Comparison of ENCODE assay signal across 12 mouse cellular contexts in genomic region chr19:12833625-12834024, GRCm38 (mm10). TPM values are rescaled to one million over a fixed set of nuclear protein-coding genes. Genes with fewer than 3 reads are reported as not detected.
A peak's percentile ranks its signal among the peaks of the same experiment; 100 is the strongest.
DNase-seq lines count a peak whose midpoint lies in the region; ATAC-seq and TF ChIP-seq lines count a peak whose summit lies in the region.
"Had no signal": no experiment of that assay in that cellular context is flagged by ENCODE, and none has a peak within 500 bp of the region (broad histone marks: within the 10 kb centered on the region; RNA-seq: fewer than 3 reads in every experiment).

No protein-coding gene starts in this region.

- peak; percentile 35; the same call in 1 of the 2 replicates for ATAC-seq in lung, embryonic 15.5 days (ENCODE audit: borderline replicate concordance, extremely low read depth, low FRiP score, low TSS enrichment)
- ATAC-seq in lung, postnatal 0 days: no peak

- H3K4me2 ChIP-seq in lung, embryonic 15.5 days: no peak overlapping the region
- H3K4me2 ChIP-seq in lung, postnatal 0 days (replicated peaks; ENCODE audit: low read depth, low read length): no peak overlapping the region
- H3K4me2 ChIP-seq: embryonic facial prominence, embryonic 13.5 days; heart, embryonic 13.5 days had no signal

- no peak for TF ChIP-seq POLR2A in liver, adult 2 months (IDR thresholded peaks at IDR 0.05; ENCODE audit: extremely low read depth, insufficient read depth, low read length)

- no peaks in the 10 kb centered on the region for H3K4me1 ChIP-seq in lung, embryonic 15.5 days
- no peaks in the 10 kb centered on the region for H3K4me1 ChIP-seq in lung, postnatal 0 days (ENCODE audit: insufficient read depth, low read depth, low read length)
- no peaks in the 10 kb centered on the region for H3K4me1 ChIP-seq in liver, adult 2 months (ENCODE audit: control insufficient read depth, insufficient read depth, low read length)
- H3K4me1 ChIP-seq: embryonic facial prominence, embryonic 13.5 days; heart, embryonic 13.5 days had no signal

- H3K36me3 ChIP-seq in lung, embryonic 15.5 days: no peaks in the 10 kb centered on the region
- H3K36me3 ChIP-seq in lung, postnatal 0 days (ENCODE audit: insufficient read depth, low read length): no peaks in the 10 kb centered on the region
- H3K36me3 ChIP-seq in liver, adult 2 months (ENCODE audit: control insufficient read depth, insufficient read depth, low read length): no peaks in the 10 kb centered on the region
- H3K36me3 ChIP-seq: embryonic facial prominence, embryonic 13.5 days; heart, embryonic 13.5 days had no signal

- WGBS in lung, embryonic 15.5 days: 69% methylated on average over 3 of the region's 3 CpGs
- 62% methylated on average over 3 of the region's 3 CpGs for WGBS in lung, postnatal 0 days
- WGBS in liver, adult 2 months: 76% methylated on average over 3 of the region's 3 CpGs

- H3K9ac ChIP-seq in lung, embryonic 15.5 days: no peak overlapping the region
- H3K9ac ChIP-seq in lung, postnatal 0 days (replicated peaks; ENCODE audit: low read depth): no peak overlapping the region
- H3K9ac ChIP-seq in liver, adult 2 months (ENCODE audit: low read depth, low read length): no peak overlapping the region
- H3K9ac ChIP-seq: embryonic facial prominence, embryonic 13.5 days; heart, embryonic 13.5 days had no signal

- no peak for DNase-seq in lung, postnatal 0 days (ENCODE audit: low spot score)
- DNase-seq in NIH3T3 (ENCODE audit: low read depth): peak; percentile 75
- peak; percentile 36 for DNase-seq in liver, adult 2 months (ENCODE audit: extremely low read depth, low read depth, low spot score)
- peak; percentile 41 for DNase-seq in telencephalon, adult 2 months (ENCODE audit: low read depth, low spot score)
- DNase-seq in lung, postnatal 4 days: no peak
- DNase-seq in urinary bladder, postnatal 4 days (ENCODE audit: low spot score in 2 of 2): no peak
- DNase-seq: kidney, postnatal 25 days; right cerebral cortex, postnatal 14 days had no signal

- no peak for TF ChIP-seq CTCF in lung, postnatal 0 days (IDR thresholded peaks at IDR 0.05)
- TF ChIP-seq CTCF in liver, adult 2 months (IDR thresholded peaks at IDR 0.05; ENCODE audit: low read depth, low read length): no peak

- H3K9me3 ChIP-seq in lung, embryonic 15.5 days: no peaks in the 10 kb centered on the region
- H3K9me3 ChIP-seq in lung, postnatal 0 days (ENCODE audit: low read length): no peaks in the 10 kb centered on the region
- H3K9me3 ChIP-seq: embryonic facial prominence, embryonic 13.5 days; heart, embryonic 13.5 days had no signal

- H3K4me3 ChIP-seq in lung, embryonic 15.5 days: no peak overlapping the region
- H3K4me3 ChIP-seq in lung, postnatal 0 days (ENCODE audit: low read depth, low read length): no peak overlapping the region
- no peak overlapping the region for H3K4me3 ChIP-seq in liver, adult 2 months (ENCODE audit: insufficient read depth, low read depth, low read length)
- H3K4me3 ChIP-seq: embryonic facial prominence, embryonic 13.5 days; heart, embryonic 13.5 days had no signal

- no peaks in the 10 kb centered on the region for H3K79me2 ChIP-seq in liver, adult 2 months (ENCODE audit: control insufficient read depth, insufficient read depth, low read length)

- H3K27ac ChIP-seq in lung, embryonic 15.5 days: no peak overlapping the region
- no peak overlapping the region for H3K27ac ChIP-seq in lung, postnatal 0 days (ENCODE audit: low read length)
- H3K27ac ChIP-seq in liver, adult 2 months (replicated peaks; ENCODE audit: insufficient read depth, low read depth, low read length): no peak overlapping the region
- H3K27ac ChIP-seq: embryonic facial prominence, embryonic 13.5 days; heart, embryonic 13.5 days had no signal

- TF ChIP-seq EP300 in lung, postnatal 0 days (IDR thresholded peaks at IDR 0.05): no peak

- H3K27me3 ChIP-seq in lung, embryonic 15.5 days: no peaks in the 10 kb centered on the region
- no peaks in the 10 kb centered on the region for H3K27me3 ChIP-seq in lung, postnatal 0 days (replicated peaks; ENCODE audit: insufficient read depth, low read length)
- no peaks in the 10 kb centered on the region for H3K27me3 ChIP-seq in liver, adult 2 months (ENCODE audit: control insufficient read depth, insufficient read depth, low read length)
- H3K27me3 ChIP-seq: embryonic facial prominence, embryonic 13.5 days; heart, embryonic 13.5 days had no signal

RNA-seq across cellular contexts. Expression of gene Gm5244, which starts 12.9 kb away (rescaled TPM):
- not detected in 2 replicates for polyA plus RNA-seq in lung, embryonic 15.5 days (2015; fragmentation: Nextera tagmentation; extraction: Ambion mirVana)
- not detected in 2 replicates for polyA plus RNA-seq in lung, postnatal 0 days (2015; fragmentation: Nextera tagmentation; extraction: Ambion mirVana)
- total RNA-seq in liver, adult 2 months (2014; rRNA removed): not detected in 2 replicates
- polyA plus RNA-seq in liver, adult 2 months (2012; rRNA removed): not detected in 2 replicates
- total RNA-seq: adrenal gland, adult 18-20 months had no signal
- polyA plus RNA-seq: embryonic facial prominence, embryonic 13.5 days; heart, embryonic 13.5 days had no signal

RNA-seq across cellular contexts. Expression of gene Olfr1444, which starts 23.5 kb away (rescaled TPM):
- polyA plus RNA-seq in lung, embryonic 15.5 days (2015; fragmentation: Nextera tagmentation; extraction: Ambion mirVana): not detected in 2 replicates
- polyA plus RNA-seq in lung, postnatal 0 days (2015; fragmentation: Nextera tagmentation; extraction: Ambion mirVana): not detected in 2 replicates
- not detected in 2 replicates for total RNA-seq in liver, adult 2 months (2014; rRNA removed)
- polyA plus RNA-seq in liver, adult 2 months (2012; rRNA removed): not detected in 2 replicates
- total RNA-seq: adrenal gland, adult 18-20 months had no signal
- polyA plus RNA-seq: embryonic facial prominence, embryonic 13.5 days; heart, embryonic 13.5 days had no signal

RNA-seq across cellular contexts. Expression of gene Lpxn, which starts 37.6 kb away (rescaled TPM):
- polyA plus RNA-seq in lung, embryonic 15.5 days (2015; fragmentation: Nextera tagmentation; extraction: Ambion mirVana): 1.7 and 2.5 TPM in 2 replicates
- polyA plus RNA-seq in lung, postnatal 0 days (2015; fragmentation: Nextera tagmentation; extraction: Ambion mirVana): 2.9 and 3.7 TPM in 2 replicates
- 2.6 and 4.4 TPM in 2 replicates for total RNA-seq in liver, adult 2 months (2014; rRNA removed)
- polyA plus RNA-seq in liver, adult 2 months (2012; rRNA removed): 0.92 and 1.2 TPM in 2 replicates

RNA-seq across cellular contexts. Expression of gene Zfp91, which starts 37.7 kb away (rescaled TPM):
- polyA plus RNA-seq in lung, embryonic 15.5 days (2015; fragmentation: Nextera tagmentation; extraction: Ambion mirVana): 14.1 and 14.7 TPM in 2 replicates
- polyA plus RNA-seq in lung, postnatal 0 days (2015; fragmentation: Nextera tagmentation; extraction: Ambion mirVana): 12.0 and 12.6 TPM in 2 replicates
- 35.2 and 38.7 TPM in 2 replicates for total RNA-seq in liver, adult 2 months (2014; rRNA removed)
- 11.8 and 12.3 TPM in 2 replicates for polyA plus RNA-seq in liver, adult 2 months (2012; rRNA removed)

RNA-seq across cellular contexts. Expression of gene Olfr1445, which starts 50.0 kb away (rescaled TPM):
- not detected in 2 replicates for polyA plus RNA-seq in lung, embryonic 15.5 days (2015; fragmentation: Nextera tagmentation; extraction: Ambion mirVana)
- not detected in 2 replicates for polyA plus RNA-seq in lung, postnatal 0 days (2015; fragmentation: Nextera tagmentation; extraction: Ambion mirVana)
- total RNA-seq in liver, adult 2 months (2014; rRNA removed): not detected in 2 replicates
- not detected in 2 replicates for polyA plus RNA-seq in liver, adult 2 months (2012; rRNA removed)
- total RNA-seq: adrenal gland, adult 18-20 months had no signal
- polyA plus RNA-seq: embryonic facial prominence, embryonic 13.5 days; heart, embryonic 13.5 days had no signal

Comparison
In these comparisons a context has a peak if more than half of its experiments do, and no peak if none do; other contexts are left out.
1. DNase-seq: peak in NIH3T3 (single experiment), liver, adult 2 months (single experiment) and telencephalon, adult 2 months (single experiment); none in lung, postnatal 0 days (single experiment), lung, postnatal 4 days (0 of 2) and urinary bladder, postnatal 4 days (0 of 2).